Mouse (Mus musculus) retina, adult 2 months (tissue): ENCODE measurements at regions not wholly inside any gene's neighbourhood (a gene's known extent, or its start where the extent isn't known, plus 50 kb on each side); places are given as distances from the start of the nearest gene placed in this dataset.

Experiments used
- DNase-seq: peaks from one replicate; pipeline ENCODE4 v3.0.0-alpha.2; 2012; ENCODE audit warnings: low read depth, low spot score

GRCm38 (mm10) chr1:81516575-81517210, 439.9 kb downstream of the Nyap2 start:
- DNase-seq, result no peak

GRCm38 (mm10) chr1:81520420-81521273, 443.9 kb downstream of the Nyap2 start:
- DNase-seq, result no peak

DNA sequence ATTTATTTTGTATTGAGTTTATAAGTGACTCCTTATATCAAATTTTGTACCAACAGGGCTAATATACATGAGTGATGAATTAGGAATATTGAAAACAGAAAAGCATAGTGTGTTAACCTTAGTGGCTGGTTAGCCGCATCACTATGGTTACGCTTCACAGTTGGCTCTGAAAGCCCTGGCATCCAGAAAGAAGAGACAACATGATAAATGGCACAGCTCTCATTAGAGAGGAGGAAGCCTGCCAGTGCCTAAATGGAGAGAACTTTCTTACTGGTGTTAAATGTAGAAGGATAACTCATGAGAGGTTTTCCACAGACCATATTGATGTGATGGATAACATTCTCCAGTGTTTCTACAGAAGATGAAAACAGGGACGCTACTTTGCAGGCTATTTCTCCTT, 446.2 kb downstream of the Nyap2 start:
- DNase-seq, result no peak

- no peak for DNase-seq
Observed at GRCm38 (mm10) chr1:81525821-81526220, 449.1 kb downstream of the Nyap2 start.

DNA sequence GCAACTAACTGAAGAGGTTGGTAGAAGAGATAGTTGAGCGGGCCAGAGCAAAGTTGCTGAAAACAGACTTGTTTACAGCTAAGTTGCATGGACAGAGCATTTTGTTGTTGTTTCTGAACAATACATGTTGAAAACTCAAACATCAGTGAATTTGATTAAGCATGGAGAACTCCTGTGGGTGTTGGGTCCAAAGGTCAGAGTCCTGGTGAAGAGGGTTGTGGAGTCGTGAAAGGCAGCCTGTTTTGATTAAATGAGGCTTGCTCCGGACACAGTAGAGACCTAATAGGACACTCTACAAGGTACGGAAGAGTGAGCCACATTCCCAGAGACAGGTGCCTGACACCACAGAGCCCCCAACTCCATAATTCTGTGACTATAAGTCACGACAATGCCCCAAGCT, 461.1 kb downstream of the Nyap2 start:
- DNase-seq, result no peak

DNA sequence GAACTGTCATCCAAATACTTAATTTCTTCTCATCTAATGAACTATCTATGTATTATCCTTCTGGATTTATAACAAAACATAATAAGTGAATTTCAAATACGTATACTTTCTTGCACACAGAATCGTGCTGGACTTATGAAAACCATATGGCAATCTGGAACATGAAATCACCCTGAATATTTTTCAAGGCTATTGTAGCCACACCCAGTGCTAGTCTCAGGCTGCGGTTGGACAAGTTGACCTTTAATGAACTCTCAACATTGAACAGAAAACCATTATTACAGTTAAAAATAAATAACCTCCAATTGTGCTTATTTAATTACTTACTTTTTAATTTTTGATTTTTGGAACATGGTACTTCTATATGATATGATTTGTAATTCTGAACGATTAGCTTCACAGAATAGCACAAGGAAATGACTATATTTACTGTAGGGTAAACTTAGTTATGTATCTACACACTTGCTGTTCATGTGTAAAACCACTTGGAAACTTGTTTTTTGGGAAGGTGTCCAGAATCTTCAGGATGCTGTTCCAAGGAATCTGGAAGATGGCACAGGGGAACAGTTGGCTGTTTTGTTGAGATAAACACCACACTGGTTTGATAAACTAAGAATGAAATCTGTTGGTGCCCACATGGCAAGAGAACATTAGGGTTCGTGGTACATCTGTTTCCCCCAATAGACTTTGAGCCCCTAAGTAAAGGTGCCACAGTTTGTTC, 463.0 kb downstream of the Nyap2 start:
- DNase-seq, result no peak

GRCm38 (mm10) chr1:81548906-81549305, 472.2 kb downstream of the Nyap2 start:
- DNase-seq, result no peak

DNA sequence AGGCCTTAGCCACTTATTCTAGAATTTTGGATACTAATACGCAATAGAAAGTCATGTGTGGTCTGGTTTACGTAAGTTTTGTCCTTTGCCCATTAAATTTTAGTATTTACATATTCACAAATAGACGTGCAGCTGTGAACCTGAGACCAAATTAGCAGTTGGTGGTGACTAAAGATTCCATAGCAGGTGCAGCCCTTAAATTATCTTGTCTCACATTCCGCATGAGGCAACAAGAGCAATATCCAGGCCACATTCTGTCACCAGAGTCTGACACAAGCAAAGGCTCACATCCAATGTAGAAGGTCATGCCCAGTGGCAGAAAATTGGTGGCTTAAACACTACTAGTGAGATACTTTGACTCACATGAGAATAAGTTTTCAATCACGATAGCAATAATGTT, 473.0 kb downstream of the Nyap2 start:
- DNase-seq, result no peak

- DNase-seq, result no peak
Observed at GRCm38 (mm10) chr1:81552731-81553130, 476.0 kb downstream of the Nyap2 start.

DNA sequence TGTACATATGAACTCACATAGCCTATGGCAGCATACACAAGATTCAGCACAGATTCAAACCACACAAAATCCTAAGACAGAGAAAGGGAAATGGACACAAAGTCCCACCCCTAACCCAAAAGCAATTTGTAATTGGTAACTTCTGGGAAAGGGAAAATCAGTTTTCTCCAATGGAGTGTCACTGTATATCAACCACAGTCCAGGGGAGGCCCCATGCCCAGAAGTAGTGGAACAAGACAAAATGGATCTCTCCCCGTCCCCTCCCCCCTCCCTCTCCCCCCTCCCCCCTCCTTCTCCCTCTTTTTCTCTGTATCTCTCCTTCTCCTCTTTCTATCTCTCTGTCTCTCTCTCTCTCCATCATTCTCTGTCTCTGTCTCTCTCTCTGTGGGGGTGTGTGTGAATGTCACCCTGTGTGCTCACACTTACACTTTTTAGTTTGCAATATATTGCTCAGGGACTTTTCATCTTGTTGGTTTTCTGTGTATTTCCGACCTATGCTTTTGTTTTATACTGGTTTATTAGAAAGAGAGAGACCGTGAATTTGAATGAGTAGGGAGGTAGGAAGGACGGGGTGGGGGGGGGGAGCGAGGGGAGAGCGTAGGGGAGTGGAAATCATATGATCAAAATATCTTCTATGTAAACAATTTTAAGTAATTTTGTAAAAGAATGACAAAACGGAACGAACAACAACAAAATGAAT, 500.4 kb downstream of the Nyap2 start:
- no peak for DNase-seq

DNA sequence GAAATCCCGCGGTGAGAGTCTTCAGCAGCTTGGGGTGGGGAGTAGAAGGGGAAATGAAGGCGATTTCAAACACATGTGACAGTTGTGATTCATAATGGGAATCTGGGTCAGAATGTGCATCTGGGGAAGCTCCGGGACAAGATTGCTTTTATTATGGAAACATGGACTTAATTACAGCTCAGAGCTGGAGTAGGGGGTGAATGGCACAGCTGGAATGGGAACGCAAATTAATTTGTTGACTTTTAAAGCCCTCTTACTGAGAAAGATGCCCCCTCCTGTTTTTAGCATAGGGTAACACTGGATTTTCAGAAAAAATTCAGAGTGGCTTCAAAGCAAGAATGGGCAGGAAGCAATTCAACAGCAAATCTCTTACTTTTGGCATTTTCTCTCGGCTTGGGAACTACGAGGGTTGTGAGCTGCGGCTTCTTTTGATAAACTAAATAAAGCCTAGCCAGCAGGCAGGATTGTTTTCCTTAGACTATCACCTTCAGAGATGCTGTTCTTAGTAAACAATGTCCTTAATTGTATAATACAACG, 501.0 kb downstream of the Nyap2 start:
- DNase-seq, result peak; percentile 9

GRCm38 (mm10) chr1:81581208-81581607, 504.5 kb downstream of the Nyap2 start:
- no peak for DNase-seq

- no peak for DNase-seq
Observed at GRCm38 (mm10) chr1:81587780-81588307, 511.1 kb downstream of the Nyap2 start.

GRCm38 (mm10) chr1:81591623-81592022, 514.9 kb downstream of the Nyap2 start:
- no peak for DNase-seq

DNA sequence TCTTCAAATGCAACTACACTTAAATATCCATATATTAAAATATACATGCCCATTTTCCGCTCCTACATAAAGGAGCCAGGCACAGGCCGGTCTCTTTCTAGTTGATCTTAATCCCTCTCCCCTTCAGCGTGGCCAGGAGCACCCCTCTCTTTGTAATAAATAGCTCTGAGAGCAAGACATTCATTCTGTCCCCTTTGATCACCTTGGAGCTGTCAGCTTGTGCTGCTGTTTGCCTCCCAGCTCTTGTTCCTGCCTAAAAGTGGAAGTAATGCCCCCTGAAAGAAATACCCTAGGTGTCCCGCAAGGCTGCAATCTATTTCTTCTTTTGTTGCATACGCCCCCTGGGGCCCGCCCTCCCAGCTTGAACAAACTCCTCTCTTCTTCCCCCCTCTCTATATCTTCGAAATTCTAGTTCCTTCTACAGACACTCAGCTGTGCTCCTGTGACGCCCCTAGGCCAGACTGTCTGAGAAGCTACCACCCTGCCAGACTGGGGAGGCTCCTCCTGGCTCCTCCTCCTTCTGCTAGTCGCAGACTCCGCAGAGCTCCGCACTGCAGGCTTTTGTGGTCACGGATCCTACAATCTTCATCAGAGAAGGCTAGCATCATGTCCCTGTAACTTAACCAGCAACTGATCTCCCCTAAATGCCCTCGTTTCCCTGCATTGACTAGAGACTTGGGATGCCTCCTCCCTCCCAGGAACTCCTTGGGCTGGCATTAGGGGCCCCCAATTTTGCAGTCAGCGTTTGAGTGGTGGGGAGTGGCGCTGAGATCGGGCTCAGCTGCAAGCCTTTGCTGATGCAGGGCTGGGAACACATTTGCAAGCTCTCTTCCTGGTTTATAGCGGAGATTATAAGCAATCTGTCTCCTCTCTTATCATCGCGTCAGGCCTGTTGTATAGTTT, 516.8 kb downstream of the Nyap2 start:
- DNase-seq, result no peak

- DNase-seq, result no peak
Observed at GRCm38 (mm10) chr1:81594183-81594515, 517.4 kb downstream of the Nyap2 start.

DNA sequence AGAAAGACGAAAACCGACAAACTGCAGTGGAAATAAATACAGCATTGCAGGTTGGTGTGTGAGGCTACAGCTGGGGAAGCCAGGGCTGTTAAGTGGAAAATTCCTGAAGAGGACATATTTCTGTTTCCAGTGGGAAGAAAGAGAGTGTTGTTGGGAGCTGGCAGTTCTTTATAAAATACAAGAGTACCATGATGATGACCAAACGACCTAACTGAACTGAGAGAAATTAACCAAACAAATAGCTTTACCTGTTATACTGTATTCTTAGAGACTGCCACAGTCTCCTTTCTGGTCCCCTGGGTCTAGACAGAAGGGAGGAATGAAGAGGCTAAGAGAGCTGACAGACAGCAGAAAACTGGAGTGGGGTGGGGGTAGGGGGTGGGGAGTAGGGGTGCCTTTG, 517.9 kb downstream of the Nyap2 start:
- no peak for DNase-seq

GRCm38 (mm10) chr1:81608772-81609171, 532.0 kb downstream of the Nyap2 start:
- no peak for DNase-seq

DNA sequence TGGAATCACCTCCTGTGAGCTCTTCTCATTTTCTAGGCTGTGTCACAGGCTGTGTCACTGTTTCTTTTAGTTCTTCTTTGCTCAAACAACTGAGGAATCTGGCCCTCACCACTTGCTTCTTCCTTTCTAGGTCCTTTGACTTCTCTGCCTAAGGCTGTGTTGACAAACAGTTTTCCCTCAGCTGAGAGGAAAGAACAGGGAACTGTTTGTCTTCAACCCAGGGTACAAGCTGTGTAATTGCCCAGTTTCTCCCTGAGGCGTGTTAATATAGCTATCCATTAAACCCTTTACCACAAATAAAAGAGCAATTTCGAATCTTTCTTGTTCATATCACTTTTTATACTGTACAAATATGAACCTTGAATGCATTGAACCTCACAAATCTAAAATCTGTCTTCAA, 542.1 kb downstream of the Nyap2 start:
- no peak for DNase-seq

DNA sequence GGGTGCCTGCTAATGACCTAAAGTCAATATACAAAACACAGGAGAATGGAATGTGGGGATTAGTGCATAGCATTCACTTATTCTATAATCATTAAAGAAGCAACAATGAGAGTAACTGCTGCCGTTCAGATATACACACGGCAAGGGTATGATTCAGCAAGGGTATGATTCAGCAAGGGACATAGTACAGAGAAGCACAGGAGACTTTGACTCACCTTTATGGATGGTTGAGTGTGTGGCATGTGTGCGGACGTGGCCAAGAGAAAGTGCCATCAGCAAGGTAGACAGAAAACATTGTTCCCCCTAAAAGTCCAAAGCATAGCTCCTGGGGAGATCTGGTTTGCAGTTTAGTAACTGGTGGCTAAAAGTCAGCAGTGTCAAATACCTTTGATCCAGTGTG, 547.4 kb downstream of the Nyap2 start:
- no peak for DNase-seq

- no peak for DNase-seq
Observed at GRCm38 (mm10) chr1:81632704-81633103, 556.0 kb downstream of the Nyap2 start.
